8 mouse cellular contexts compared by ENCODE assay signal in the genomic region with DNA sequence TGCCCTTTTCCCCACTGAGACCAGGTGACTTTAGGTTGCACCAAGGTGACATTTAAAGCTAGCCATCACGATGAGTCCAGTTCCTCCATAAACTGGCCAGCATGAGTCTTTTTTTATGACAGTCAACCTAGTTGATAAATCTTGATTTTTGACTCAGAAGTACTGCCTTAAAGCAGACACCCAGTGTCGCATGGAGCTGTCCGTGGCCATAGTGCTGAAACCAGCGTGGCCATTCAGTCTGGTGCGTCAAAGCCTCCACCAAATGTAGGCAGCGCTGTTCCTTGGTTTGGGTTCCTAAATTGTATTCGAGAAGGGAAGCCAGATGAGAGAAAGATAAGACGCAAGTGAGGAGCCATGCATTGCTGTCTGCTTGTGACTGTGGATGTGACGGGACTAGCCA. TPM values are rescaled to one million over a fixed set of nuclear protein-coding genes. Genes with fewer than 3 reads are reported as not detected.
DNase-seq lines count a peak whose midpoint lies in the region; ATAC-seq lines count a peak whose summit lies in the region.

No protein-coding gene starts in this region.

- H3K36me3 ChIP-seq in hindbrain, embryonic 14.5 days (replicated peaks; ENCODE audit: control insufficient read depth, insufficient read depth), result no peaks in the 10 kb centered on the region
- no peaks in the 10 kb centered on the region for H3K36me3 ChIP-seq in hindbrain, embryonic 16.5 days (ENCODE audit: control insufficient read depth, insufficient read depth, low read length)
- H3K36me3 ChIP-seq in limb, embryonic 10.5 days, result no peaks in the 10 kb centered on the region

- H3K4me3 ChIP-seq in hindbrain, embryonic 14.5 days (replicated peaks; ENCODE audit: low read length), result no peak overlapping the region
- H3K4me3 ChIP-seq in hindbrain, embryonic 16.5 days (ENCODE audit: low read length), result no peak overlapping the region
- no peak overlapping the region for H3K4me3 ChIP-seq in limb, embryonic 10.5 days

- DNase-seq in hindbrain, embryonic 14.5 days (ENCODE audit: low spot score), result peak; percentile 56
- peak; percentile 37 for DNase-seq in Muller cell, postnatal 12 days (ENCODE audit: inconsistent ontology term)
- peak; percentile 93 for DNase-seq in embryo, embryonic 10 days (ENCODE audit: low spot score)
- DNase-seq in limb, embryonic 10.5 days (ENCODE audit: low spot score), result peak; percentile 90
- DNase-seq in ovary, postnatal 36 days (ENCODE audit: low spot score), result peak; percentile 74
- no peak for DNase-seq in layer of hippocampus, adult 9-11 months
- no peak for DNase-seq in left cerebral cortex, adult 11 months (ENCODE audit: low spot score)

- H3K9ac ChIP-seq in hindbrain, embryonic 14.5 days, result no peak overlapping the region
- no peak overlapping the region for H3K9ac ChIP-seq in hindbrain, embryonic 16.5 days (ENCODE audit: low read depth, low read length)

- H3K4me2 ChIP-seq in hindbrain, embryonic 14.5 days (replicated peaks), result no peak overlapping the region
- no peak overlapping the region for H3K4me2 ChIP-seq in hindbrain, embryonic 16.5 days (ENCODE audit: low read length)

- H3K27ac ChIP-seq in hindbrain, embryonic 14.5 days, result no peak overlapping the region
- H3K27ac ChIP-seq in hindbrain, embryonic 16.5 days (ENCODE audit: low read depth, low read length), result no peak overlapping the region
- no peak overlapping the region for H3K27ac ChIP-seq in limb, embryonic 10.5 days

- no peaks in the 10 kb centered on the region for H3K9me3 ChIP-seq in hindbrain, embryonic 14.5 days (ENCODE audit: control insufficient read depth, low read length)
- no peaks in the 10 kb centered on the region for H3K9me3 ChIP-seq in hindbrain, embryonic 16.5 days (ENCODE audit: control insufficient read depth, low read length)
- H3K9me3 ChIP-seq in limb, embryonic 10.5 days (replicated peaks), result no peaks in the 10 kb centered on the region

- ATAC-seq in hindbrain, embryonic 14.5 days (ENCODE audit: low FRiP score), result no peak
- ATAC-seq in hindbrain, embryonic 16.5 days, result no peak

- 26% methylated on average over 9 of the region's 9 CpGs for WGBS in hindbrain, embryonic 14.5 days
- 24% methylated on average over 9 of the region's 9 CpGs for WGBS in hindbrain, embryonic 16.5 days
- 19% methylated on average over 9 of the region's 9 CpGs for WGBS in limb, embryonic 10.5 days

- H3K27me3 ChIP-seq in hindbrain, embryonic 14.5 days (ENCODE audit: control insufficient read depth, insufficient read depth, low read length), result no peaks in the 10 kb centered on the region
- no peaks in the 10 kb centered on the region for H3K27me3 ChIP-seq in hindbrain, embryonic 16.5 days (replicated peaks; ENCODE audit: control insufficient read depth, insufficient read depth, low read length)
- H3K27me3 ChIP-seq in limb, embryonic 10.5 days (ENCODE audit: low read depth, poor library complexity, severe bottlenecking), result no peaks in the 10 kb centered on the region

- no peaks in the 10 kb centered on the region for H3K4me1 ChIP-seq in hindbrain, embryonic 14.5 days (replicated peaks; ENCODE audit: control insufficient read depth, insufficient read depth, low read length)
- H3K4me1 ChIP-seq in hindbrain, embryonic 16.5 days (ENCODE audit: control insufficient read depth, insufficient read depth, low read depth, low read length), result no peaks in the 10 kb centered on the region
- H3K4me1 ChIP-seq in limb, embryonic 10.5 days, result no peaks in the 10 kb centered on the region

RNA-seq across cellular contexts. Expression of gene Fam210b, which starts 24.5 kb away (rescaled TPM):
- polyA plus RNA-seq in hindbrain, embryonic 14.5 days (2014; fragmentation: Nextera tagmentation; extraction: Ambion mirVana), result 17.9 and 18.5 TPM in 2 replicates
- 18.8 and 20.8 TPM in 2 replicates for polyA plus RNA-seq in hindbrain, embryonic 16.5 days (2015; fragmentation: Nextera tagmentation; extraction: Ambion mirVana)
- polyA plus RNA-seq in limb, embryonic 10.5 days (2016; fragmentation: Nextera tagmentation; extraction: Ambion mirVana), result 10.7 and 13.7 TPM in 2 replicates

RNA-seq across cellular contexts. Expression of gene Aurka, which starts 49.5 kb away (rescaled TPM):
- 18.8 and 19.9 TPM in 2 replicates for polyA plus RNA-seq in hindbrain, embryonic 14.5 days (2014; fragmentation: Nextera tagmentation; extraction: Ambion mirVana)
- polyA plus RNA-seq in hindbrain, embryonic 16.5 days (2015; fragmentation: Nextera tagmentation; extraction: Ambion mirVana), result 17.0 and 20.8 TPM in 2 replicates
- polyA plus RNA-seq in limb, embryonic 10.5 days (2016; fragmentation: Nextera tagmentation; extraction: Ambion mirVana), result 223 and 238 TPM in 2 replicates

RNA-seq across cellular contexts. Expression of gene Cstf1, which starts 49.6 kb away (rescaled TPM):
- polyA plus RNA-seq in hindbrain, embryonic 14.5 days (2014; fragmentation: Nextera tagmentation; extraction: Ambion mirVana), result 26.6 and 29.8 TPM in 2 replicates
- polyA plus RNA-seq in hindbrain, embryonic 16.5 days (2015; fragmentation: Nextera tagmentation; extraction: Ambion mirVana), result 20.8 and 23.8 TPM in 2 replicates
- polyA plus RNA-seq in limb, embryonic 10.5 days (2016; fragmentation: Nextera tagmentation; extraction: Ambion mirVana), result 59.7 and 61.5 TPM in 2 replicates

Comparison
In these comparisons a context has a peak if more than half of its experiments do, and no peak if none do; other contexts are left out.
1. DNase-seq: peak in hindbrain, embryonic 14.5 days (single experiment), Muller cell, postnatal 12 days (single experiment), embryo, embryonic 10 days (single experiment), limb, embryonic 10.5 days (single experiment) and ovary, postnatal 36 days (single experiment); none in layer of hippocampus, adult 9-11 months (single experiment) and left cerebral cortex, adult 11 months (single experiment).
2. RNA of gene Aurka, which starts 49.5 kb away (polyA plus RNA-seq): 223 to 238 TPM in limb, embryonic 10.5 days; 18.8 to 19.9 TPM in hindbrain, embryonic 14.5 days and 17.0 to 20.8 TPM in hindbrain, embryonic 16.5 days; every median in the first group is over 10 times any median in the second.